Mouse (Mus musculus) CH12F3 (cell line): ENCODE measurements at regions not wholly inside any gene's neighbourhood (a gene's known extent, or its start where the extent isn't known, plus 50 kb on each side); places are given as distances from the start of the nearest gene placed in this dataset.

Experiments
- in situ Hi-C: fragments of 300-500 bp; cut with MboI; formaldehyde crosslinking; loops from 2 replicates; pipeline ENCODE4 v1.14.3; 2020; ENCODE audit warnings: low sequenced_read_pairs

DNA sequence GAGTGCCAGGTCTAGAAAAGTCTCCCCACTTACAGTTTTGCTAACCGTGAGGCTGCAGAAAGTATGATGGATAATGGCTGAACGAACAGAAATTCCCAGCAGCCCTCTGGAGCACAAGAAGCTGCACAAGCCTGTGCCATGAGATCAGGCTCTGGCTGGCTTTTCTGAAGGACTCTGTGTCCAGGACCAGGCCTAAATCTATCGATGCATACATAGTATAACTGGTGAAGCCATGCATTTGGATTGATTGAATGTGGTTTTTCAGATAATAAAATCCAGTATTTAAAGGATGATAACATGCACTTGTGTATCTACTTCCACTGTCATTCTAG, 356.1 kb downstream of the Eipr1 start:
- in situ Hi-C loops, result no loop called here

- in situ Hi-C loops, result no loop called here
Observed at GRCm38 (mm10) chr12:29118336-29118735, 366.7 kb downstream of the Eipr1 start.

GRCm38 (mm10) chr12:29121159-29121558, 369.6 kb downstream of the Eipr1 start:
- in situ Hi-C loops, result no loop called here

DNA sequence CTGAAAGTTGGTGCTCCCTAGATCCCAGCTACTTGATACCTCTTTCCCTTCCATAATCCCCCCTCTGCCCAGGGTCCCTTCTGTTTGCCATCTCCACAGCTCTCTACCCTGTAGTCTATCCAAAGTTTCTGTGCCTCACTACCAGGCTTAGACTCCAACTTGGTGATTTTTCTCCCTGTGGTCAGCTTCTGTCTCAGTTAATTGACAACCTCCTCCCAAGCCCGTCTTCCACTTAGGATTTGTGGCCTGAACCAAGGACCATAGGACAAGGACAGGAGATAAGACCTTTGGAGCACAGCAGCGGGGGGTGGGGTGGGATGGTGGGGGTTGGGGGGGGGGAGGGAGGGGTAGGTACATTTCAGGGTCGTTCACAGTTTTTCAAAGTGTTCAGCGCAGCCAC, 371.3 kb downstream of the Eipr1 start:
- in situ Hi-C loops, result no loop called here

- in situ Hi-C loops, result no loop called here
Observed at GRCm38 (mm10) chr12:29124079-29124668, 372.6 kb downstream of the Eipr1 start.

- in situ Hi-C loops, result no loop called here
Observed at GRCm38 (mm10) chr12:29128844-29129243, 377.2 kb downstream of the Eipr1 start.

GRCm38 (mm10) chr12:29129331-29129730, 377.7 kb downstream of the Eipr1 start:
- in situ Hi-C loops, result no loop called here

GRCm38 (mm10) chr12:29134326-29134725, 382.7 kb downstream of the Eipr1 start:
- in situ Hi-C loops, result no loop called here

GRCm38 (mm10) chr12:29136850-29137268, 385.3 kb downstream of the Eipr1 start:
- in situ Hi-C loops, result no loop called here

- in situ Hi-C loops, result no loop called here
Observed at GRCm38 (mm10) chr12:29137455-29137854, 385.9 kb downstream of the Eipr1 start.

- in situ Hi-C loops, result no loop called here
Observed at GRCm38 (mm10) chr12:29140576-29140975, 387.6 kb upstream of the Myt1l start.

DNA sequence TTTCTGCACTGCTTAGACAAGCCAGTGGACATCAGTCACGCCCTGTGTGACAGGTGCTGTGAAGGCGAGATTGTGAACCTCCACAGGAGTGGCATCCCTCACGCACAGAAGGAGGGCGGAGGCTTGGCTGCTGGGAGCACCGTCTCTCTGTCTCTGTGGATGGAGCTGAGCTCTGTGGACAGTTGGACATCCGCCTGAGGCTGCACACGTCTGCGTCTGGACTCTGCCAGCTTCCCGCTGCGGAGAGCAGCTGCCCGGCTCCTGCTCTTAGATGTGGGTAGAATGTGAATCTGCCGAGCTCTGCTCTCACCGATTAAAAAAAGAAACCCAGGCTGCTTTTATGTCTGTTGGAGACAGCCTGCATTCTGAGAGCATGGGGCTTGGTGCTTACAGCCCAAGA, 387.1 kb upstream of the Myt1l start:
- in situ Hi-C loops, result no loop called here

DNA sequence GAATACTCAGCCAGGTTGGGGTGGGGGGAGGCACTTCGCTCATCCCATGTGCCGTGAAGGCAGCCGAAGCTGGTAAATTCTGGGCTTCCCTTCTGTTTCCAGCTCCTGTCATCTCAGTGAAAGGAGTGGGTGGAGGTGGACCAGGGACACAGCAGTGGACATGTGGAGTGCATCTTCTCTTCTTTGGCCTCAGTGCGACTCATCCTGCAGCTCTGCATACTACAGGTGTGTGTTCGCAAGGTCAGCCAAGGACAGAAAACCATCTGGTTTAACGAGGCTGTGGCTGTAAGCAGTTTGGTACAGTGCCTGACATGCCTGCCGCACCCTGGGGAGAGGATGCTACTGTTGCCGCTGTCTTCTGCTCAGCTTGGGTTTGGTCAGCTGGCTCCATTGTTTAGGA, 386.3 kb upstream of the Myt1l start:
- in situ Hi-C loops, result no loop called here

- in situ Hi-C loops, result no loop called here
Observed at GRCm38 (mm10) chr12:29143297-29143696, 384.9 kb upstream of the Myt1l start.

DNA sequence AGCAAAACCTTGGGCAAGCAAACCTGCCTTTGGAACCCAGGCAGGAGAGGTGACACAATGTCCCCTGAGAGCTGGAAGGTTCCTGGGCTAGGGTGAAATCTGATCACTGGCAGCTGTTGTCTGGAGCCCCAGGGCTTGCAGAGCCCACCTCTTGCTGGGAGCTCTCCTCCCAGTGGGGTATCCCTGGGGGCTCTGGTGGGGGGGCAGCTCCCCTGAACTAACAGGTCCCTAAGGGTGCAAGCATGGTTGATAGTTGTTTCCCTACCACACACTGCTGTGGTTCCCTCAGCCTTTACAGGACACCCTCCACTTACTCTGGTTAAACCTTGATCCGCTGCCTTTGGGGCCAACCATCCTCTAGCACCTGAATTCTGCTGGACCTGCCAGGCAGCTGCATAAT, 367.3 kb upstream of the Myt1l start:
- in situ Hi-C loops, result no loop called here

DNA sequence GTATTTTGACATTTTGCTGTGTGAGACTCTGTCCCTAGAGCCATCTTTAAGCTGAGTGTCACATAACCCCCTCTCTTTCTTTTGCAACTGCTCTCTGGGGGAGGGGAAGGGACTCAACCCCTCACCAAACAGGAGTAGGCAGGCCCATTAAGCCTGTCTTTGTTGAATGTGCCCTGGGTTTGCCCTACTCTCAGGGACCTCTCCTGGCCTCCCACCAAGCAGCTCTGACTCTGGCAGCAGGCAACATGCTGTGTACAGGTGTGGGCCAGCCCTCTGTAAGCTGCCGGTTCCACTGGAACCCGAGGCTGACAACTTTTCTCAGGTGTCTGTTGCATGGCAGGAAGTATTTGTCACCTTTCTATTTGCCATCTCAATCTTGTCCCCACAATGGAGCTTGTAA, 366.6 kb upstream of the Myt1l start:
- in situ Hi-C loops, result no loop called here

DNA sequence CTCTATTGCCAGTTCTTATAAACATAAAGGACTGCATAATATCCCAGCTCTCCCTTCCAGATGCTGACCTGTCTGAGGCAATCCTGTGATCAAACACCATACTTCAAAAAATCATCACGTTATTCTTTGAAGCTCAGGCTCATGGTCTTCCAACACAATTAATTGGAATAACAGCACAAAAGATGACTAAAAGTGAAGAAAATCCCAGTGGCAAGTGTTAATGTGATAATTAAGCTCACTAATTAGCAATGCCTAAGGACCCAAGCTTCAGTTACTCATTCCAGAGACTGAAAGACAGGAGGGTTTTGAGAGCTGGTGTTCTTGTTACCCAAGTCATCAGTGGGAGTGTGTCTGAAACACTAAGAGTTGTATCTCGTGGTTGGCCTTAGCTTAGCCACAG, 363.5 kb upstream of the Myt1l start:
- in situ Hi-C loops, result no loop called here

GRCm38 (mm10) chr12:29166316-29166715, 361.9 kb upstream of the Myt1l start:
- in situ Hi-C loops, result no loop called here

- in situ Hi-C loops, result no loop called here
Observed at GRCm38 (mm10) chr12:29167922-29168321, 360.3 kb upstream of the Myt1l start.

GRCm38 (mm10) chr12:29175698-29176440, 352.3 kb upstream of the Myt1l start:
- in situ Hi-C loops, result no loop called here

GRCm38 (mm10) chr12:29177145-29177544, 351.0 kb upstream of the Myt1l start:
- in situ Hi-C loops, result no loop called here

DNA sequence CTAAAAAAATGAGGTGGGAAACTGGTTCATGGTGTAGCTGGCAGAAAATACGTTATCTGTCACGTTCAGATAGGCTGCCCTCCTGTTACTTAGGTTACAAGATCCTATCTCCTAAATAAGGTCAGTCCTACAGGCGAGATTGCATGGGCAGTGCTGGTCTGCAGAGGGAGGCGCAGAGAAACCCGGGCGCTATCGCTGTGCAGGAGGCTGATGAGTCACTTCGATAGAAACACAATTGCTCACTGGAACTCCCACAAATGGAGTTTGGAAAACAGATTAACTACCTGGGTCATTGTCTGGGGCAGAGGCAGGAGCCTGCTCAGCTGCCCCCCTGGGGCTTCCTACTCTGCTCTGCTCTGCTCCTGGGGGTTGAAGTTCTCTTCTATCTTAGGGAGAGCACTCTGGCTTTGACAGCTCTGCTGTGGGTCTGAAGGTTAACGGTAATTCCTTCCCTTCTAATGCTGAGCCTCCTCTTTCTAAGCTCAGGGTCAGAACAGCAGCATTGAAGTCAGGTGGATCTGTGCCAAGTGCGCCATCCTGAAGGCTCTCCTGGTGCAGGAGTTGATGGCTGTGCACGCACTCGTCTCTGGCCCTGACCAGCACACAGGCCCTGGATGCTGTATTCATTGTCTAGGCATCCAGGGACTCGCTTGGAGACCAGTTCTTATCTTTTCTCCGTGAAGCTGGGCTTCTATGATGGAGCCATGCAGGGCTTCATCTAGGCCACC, 349.9 kb upstream of the Myt1l start:
- in situ Hi-C loops, result no loop called here
